Mouse (Mus musculus) megakaryocyte, embryonic 14.5 days (primary cell): ENCODE measurements at regions not wholly inside any gene's neighbourhood (a gene's known extent, or its start where the extent isn't known, plus 50 kb on each side); places are given as distances from the start of the nearest gene placed in this dataset.

ENCODE experiments used
- FLI1 ChIP-seq: IDR thresholded peaks from 2 replicates; pipeline ENCODE4 v1.6.1; 2012; ENCODE audit warnings: low read length, inconsistent platforms, mixed read lengths
- GATA1 ChIP-seq: IDR thresholded peaks from 3 replicates; pipeline ENCODE4 v1.6.1; 2012; ENCODE audit warnings: mixed read lengths, low read length, inconsistent platforms, borderline replicate concordance

- TF ChIP-seq GATA1 (no peak), FLI1 (no peak)
These were observed 86.8 kb upstream of the Tsc22d2 start for GRCm38 (mm10) chr3:58327721-58328120.
